Mouse (Mus musculus): Measurements from ENCODE around the gene Gng8. TPM values are rescaled to one million over a fixed set of nuclear protein-coding genes. Genes with fewer than 3 reads are reported as not detected.

Gene Gng8
- polyA plus RNA-seq, 1 experiment = 10.3 TPM

DNA sequence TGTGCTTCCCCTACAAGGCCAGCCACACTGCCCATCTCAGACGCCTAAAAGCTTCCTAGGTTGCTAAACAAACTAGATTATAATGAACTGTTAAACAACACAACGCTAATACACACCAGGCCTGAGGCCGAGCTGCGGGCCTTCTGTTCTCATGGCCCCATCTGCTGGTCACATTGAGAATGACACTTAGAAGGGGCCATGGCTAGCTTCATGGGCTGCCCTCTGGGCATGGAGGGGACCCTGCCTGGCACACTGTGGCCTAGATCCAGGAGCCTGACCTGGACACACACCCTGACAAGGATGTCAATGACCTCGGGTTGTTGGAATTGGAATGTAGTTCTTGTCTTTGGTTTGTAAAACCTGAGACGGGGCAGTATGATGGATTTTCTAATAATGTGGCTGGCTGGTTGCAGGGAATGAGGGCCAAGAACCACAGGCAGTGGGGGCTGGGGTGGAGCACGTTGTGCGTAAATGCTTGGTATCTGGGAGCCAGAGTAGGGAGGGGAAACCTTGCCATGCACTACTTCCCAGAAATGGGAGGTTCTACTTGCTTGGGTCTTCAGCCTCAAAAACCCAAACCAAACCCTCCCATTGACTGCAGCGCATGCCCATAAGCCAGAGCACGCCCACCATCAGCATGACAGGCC lies 22.3 kb downstream of the Gng8 start:
- H3K4me1 ChIP-seq (ENCODE audit: control insufficient read depth, insufficient read depth, low read length) = no peaks in the 10 kb centered on the region
- no peak overlapping the region for H3K4me3 ChIP-seq (ENCODE audit: control insufficient read depth, low read depth, low read length)
- TF ChIP-seq CTCF (IDR thresholded peaks at IDR 0.05; ENCODE audit: control insufficient read depth, insufficient read depth, insufficient replicate concordance, low read depth, low read length) = peak; percentile 71
- no peak for TF ChIP-seq POLR2A (IDR thresholded peaks at IDR 0.05; ENCODE audit: control insufficient read depth, low read depth, low read length)
- H3K36me3 ChIP-seq (ENCODE audit: control insufficient read depth, insufficient read depth, low read length) = no peaks in the 10 kb centered on the region; the same call in 1 of the 2 replicates
- H3K27me3 ChIP-seq (ENCODE audit: control insufficient read depth, insufficient read depth, low read length) = no peaks in the 10 kb centered on the region
- H3K27ac ChIP-seq (ENCODE audit: control insufficient read depth, insufficient read depth, low read depth, low read length) = no peak overlapping the region

DNA sequence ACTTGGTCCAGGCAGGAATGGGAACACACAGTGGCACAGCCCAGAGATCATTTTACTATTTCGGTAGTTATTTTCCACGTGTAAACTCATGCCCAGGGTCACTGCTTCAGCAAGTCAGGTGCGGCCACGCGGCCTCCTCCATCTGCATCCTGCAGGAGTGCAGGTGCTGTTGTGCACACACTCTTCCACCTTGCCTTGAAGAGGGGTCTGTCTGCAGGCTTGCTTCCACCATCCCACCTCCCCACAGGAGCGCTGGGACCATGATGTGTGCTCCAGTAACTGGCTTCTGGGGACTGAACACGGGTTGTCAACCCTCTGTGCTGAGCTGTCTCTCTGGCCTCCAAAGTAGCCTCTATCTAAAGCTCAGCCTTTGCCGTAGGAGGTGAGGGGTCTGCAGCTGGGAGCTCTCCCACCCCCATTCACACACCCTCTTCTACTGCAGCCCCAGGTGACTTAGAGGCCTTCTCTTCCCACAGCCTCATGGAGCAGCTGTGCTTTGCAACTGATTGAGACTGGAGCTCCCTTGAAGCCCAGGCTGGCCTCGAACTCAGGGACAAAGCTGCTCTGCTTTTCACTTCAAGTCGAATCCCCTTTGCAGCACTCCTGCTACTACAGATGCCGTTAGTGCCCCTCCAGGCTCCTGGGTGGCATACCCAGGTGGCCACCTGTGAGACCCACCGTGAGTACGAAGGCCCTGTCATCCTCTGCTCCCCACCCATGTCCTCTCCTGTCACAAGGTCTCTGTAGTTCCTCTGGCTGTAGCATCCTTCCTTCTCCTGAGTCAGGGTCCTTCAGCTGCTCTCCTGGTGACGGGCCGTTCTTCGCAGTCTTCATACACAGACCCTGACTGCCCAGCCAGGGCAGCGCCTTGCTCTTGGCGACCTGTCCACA lies 23.1 kb downstream of the Gng8 start:
- Histone ChIP-seq H3K4me1 (ENCODE audit: control insufficient read depth, insufficient read depth, low read length) (peaks cover 2% of the 10 kb centered on the region; the same call in 1 of the 2 replicates), H3K27ac (ENCODE audit: control insufficient read depth, insufficient read depth, low read depth, low read length) (no peak overlapping the region), H3K36me3 (ENCODE audit: control insufficient read depth, insufficient read depth, low read length) (no peaks in the 10 kb centered on the region; the same call in 1 of the 2 replicates), H3K27me3 (ENCODE audit: control insufficient read depth, insufficient read depth, low read length) (no peaks in the 10 kb centered on the region), H3K4me3 (ENCODE audit: control insufficient read depth, low read depth, low read length) (no peak overlapping the region)
- TF ChIP-seq CTCF (IDR thresholded peaks at IDR 0.05; ENCODE audit: control insufficient read depth, insufficient read depth, insufficient replicate concordance, low read depth, low read length) (no peak), POLR2A (IDR thresholded peaks at IDR 0.05; ENCODE audit: control insufficient read depth, low read depth, low read length) (no peak)

GRCm38 (mm10) chr7:16915461-16916340 lies 24.1 kb downstream of the Gng8 start:
- TF ChIP-seq CTCF (IDR thresholded peaks at IDR 0.05; ENCODE audit: control insufficient read depth, insufficient read depth, insufficient replicate concordance, low read depth, low read length) (no peak), POLR2A (IDR thresholded peaks at IDR 0.05; ENCODE audit: control insufficient read depth, low read depth, low read length) (no peak)
- Histone ChIP-seq H3K4me3 (ENCODE audit: control insufficient read depth, low read depth, low read length) (no peak overlapping the region), H3K27me3 (ENCODE audit: control insufficient read depth, insufficient read depth, low read length) (no peaks in the 10 kb centered on the region), H3K4me1 (ENCODE audit: control insufficient read depth, insufficient read depth, low read length) (peaks cover 7% of the 10 kb centered on the region), H3K36me3 (ENCODE audit: control insufficient read depth, insufficient read depth, low read length) (no peaks in the 10 kb centered on the region; the same call in 1 of the 2 replicates), H3K27ac (ENCODE audit: control insufficient read depth, insufficient read depth, low read depth, low read length) (no peak overlapping the region)

DNA sequence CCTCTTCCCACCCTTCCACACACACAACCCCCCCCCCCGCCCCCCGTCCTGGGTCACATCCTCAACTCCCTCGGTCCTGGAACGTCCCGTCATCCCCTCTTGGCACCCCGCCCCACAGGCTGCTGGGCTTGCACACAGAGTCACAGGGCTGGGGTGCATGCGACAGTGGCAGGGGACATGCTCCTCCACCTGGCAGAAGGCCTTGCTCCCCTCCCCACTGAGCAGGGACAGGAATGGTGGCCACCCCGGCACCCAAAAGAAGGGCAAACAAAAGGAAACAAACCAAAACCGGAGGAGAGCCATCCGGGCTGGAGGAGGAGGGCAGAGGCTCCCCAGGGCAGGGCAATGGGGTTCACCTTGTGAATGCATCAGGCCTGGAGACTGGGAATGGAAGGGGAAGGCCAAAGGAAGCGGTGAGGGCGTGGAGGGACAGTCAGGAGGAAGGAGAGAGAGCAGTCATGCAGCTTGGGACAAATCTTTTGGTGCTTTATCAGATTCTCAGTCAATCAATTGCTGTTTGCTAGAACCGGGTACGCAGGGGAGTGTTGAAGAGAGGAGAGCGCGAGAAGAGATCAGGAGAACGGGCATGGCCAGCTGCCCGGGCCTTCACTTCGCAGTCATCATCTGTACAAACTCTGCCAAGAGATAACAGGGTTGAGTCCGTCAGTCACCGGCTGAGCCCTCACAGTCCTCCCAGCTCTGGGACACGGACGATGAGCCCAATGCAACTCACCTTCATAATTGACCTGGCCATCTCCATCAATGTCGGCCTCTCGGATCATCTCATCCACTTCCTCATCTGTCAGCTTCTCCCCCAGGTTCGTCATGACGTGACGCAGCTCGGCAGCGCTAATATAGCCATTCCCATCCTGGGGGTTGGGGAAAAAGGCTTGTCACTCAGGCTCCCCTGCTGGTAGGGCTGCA lies 25.0 kb downstream of the Gng8 start:
- TF ChIP-seq CTCF (IDR thresholded peaks at IDR 0.05; ENCODE audit: control insufficient read depth, insufficient read depth, insufficient replicate concordance, low read depth, low read length) (no peak), POLR2A (IDR thresholded peaks at IDR 0.05; ENCODE audit: control insufficient read depth, low read depth, low read length) (no peak)
- H3K36me3 ChIP-seq (ENCODE audit: control insufficient read depth, insufficient read depth, low read length) = no peaks in the 10 kb centered on the region; the same call in 1 of the 2 replicates
- no peak overlapping the region for H3K4me3 ChIP-seq (ENCODE audit: control insufficient read depth, low read depth, low read length)
- peaks cover 12% of the 10 kb centered on the region for H3K4me1 ChIP-seq (ENCODE audit: control insufficient read depth, insufficient read depth, low read length)
- no peak overlapping the region for H3K27ac ChIP-seq (ENCODE audit: control insufficient read depth, insufficient read depth, low read depth, low read length)
- H3K27me3 ChIP-seq (ENCODE audit: control insufficient read depth, insufficient read depth, low read length) = no peaks in the 10 kb centered on the region

GRCm38 (mm10) chr7:16917447-16917846 lies 25.9 kb downstream of the Gng8 start:
- no peak for TF ChIP-seq POLR2A (IDR thresholded peaks at IDR 0.05; ENCODE audit: control insufficient read depth, low read depth, low read length)
- no peak for TF ChIP-seq CTCF (IDR thresholded peaks at IDR 0.05; ENCODE audit: control insufficient read depth, insufficient read depth, insufficient replicate concordance, low read depth, low read length)
- H3K4me1 ChIP-seq (ENCODE audit: control insufficient read depth, insufficient read depth, low read length) = peaks cover 16% of the 10 kb centered on the region
- H3K27ac ChIP-seq (ENCODE audit: control insufficient read depth, insufficient read depth, low read depth, low read length) = no peak overlapping the region
- no peak overlapping the region for H3K4me3 ChIP-seq (ENCODE audit: control insufficient read depth, low read depth, low read length)
- H3K36me3 ChIP-seq (ENCODE audit: control insufficient read depth, insufficient read depth, low read length) = no peaks in the 10 kb centered on the region; the same call in none of the 2 replicates
- no peaks in the 10 kb centered on the region for H3K27me3 ChIP-seq (ENCODE audit: control insufficient read depth, insufficient read depth, low read length)

DNA sequence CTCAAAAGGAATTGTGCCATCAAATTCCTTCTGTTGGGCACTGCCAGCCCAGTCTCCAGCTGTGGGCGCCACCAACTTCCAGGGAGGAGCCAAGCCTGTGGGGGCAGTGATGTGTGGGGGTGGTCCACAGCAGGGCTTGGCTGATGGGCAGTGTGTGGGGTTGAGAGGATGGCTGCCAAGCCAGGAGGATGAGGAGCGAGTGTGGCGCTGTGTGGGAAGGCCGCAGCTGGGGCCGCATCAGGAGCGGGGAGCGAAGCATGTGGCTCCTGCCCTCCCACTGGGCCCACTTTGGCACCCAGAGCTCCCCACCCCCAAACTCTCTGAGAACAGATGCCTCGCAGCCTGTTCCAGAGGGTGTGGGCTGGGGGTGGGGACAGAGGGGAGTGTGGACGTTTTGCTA lies 26.4 kb downstream of the Gng8 start:
- no peak for TF ChIP-seq POLR2A (IDR thresholded peaks at IDR 0.05; ENCODE audit: control insufficient read depth, low read depth, low read length)
- TF ChIP-seq CTCF (IDR thresholded peaks at IDR 0.05; ENCODE audit: control insufficient read depth, insufficient read depth, insufficient replicate concordance, low read depth, low read length) = no peak
- Histone ChIP-seq H3K27me3 (ENCODE audit: control insufficient read depth, insufficient read depth, low read length) (no peaks in the 10 kb centered on the region), H3K36me3 (ENCODE audit: control insufficient read depth, insufficient read depth, low read length) (peaks cover 3% of the 10 kb centered on the region), H3K4me1 (ENCODE audit: control insufficient read depth, insufficient read depth, low read length) (peaks cover 22% of the 10 kb centered on the region), H3K4me3 (ENCODE audit: control insufficient read depth, low read depth, low read length) (no peak overlapping the region), H3K27ac (ENCODE audit: control insufficient read depth, insufficient read depth, low read depth, low read length) (no peak overlapping the region)

All from testis, adult 2 months (tissue).